In genomic region chr4:138748369-138749072, GRCm38 (mm10) we compare ENCODE assay signal across 9 mouse cellular contexts. TPM values are rescaled to one million over a fixed set of nuclear protein-coding genes. Genes with fewer than 3 reads are reported as not detected.
DNase-seq lines count a peak whose midpoint lies in the region; ATAC-seq and TF ChIP-seq lines count a peak whose summit lies in the region.
"Had no signal": no experiment of that assay in that cellular context is flagged by ENCODE, and none has a peak within 500 bp of the region (broad histone marks: within the 10 kb centered on the region; RNA-seq: fewer than 3 reads in every experiment).

No protein-coding gene starts in this region.

- TF ChIP-seq CTCF in liver, embryonic 14.5 days (IDR thresholded peaks at IDR 0.05; ENCODE audit: low read depth): peak; percentile 60
- peak; percentile 15; the same call in 1 of the 2 replicates for TF ChIP-seq CTCF in embryonic fibroblast, embryonic 13.5 days (IDR thresholded peaks at IDR 0.05; ENCODE audit: borderline replicate concordance, insufficient read depth, low read length)

- no peak overlapping the region for H3K9ac ChIP-seq in liver, embryonic 14.5 days (replicated peaks)
- no peak overlapping the region for H3K9ac ChIP-seq in intestine, embryonic 16.5 days (ENCODE audit: low read depth, low read length)
- no peak overlapping the region for H3K9ac ChIP-seq in limb, embryonic 15.5 days
- H3K9ac ChIP-seq: limb, embryonic 13.5 days had no signal

- TF ChIP-seq EP300 in liver, embryonic 14.5 days (IDR thresholded peaks at IDR 0.05; ENCODE audit: low read depth): no peak

- H3K4me1 ChIP-seq in liver, embryonic 14.5 days (replicated peaks; ENCODE audit: control insufficient read depth in 2 of 2, insufficient read depth in 2 of 2, low read length in 1 of 2): no peaks in the 10 kb centered on the region
- no peaks in the 10 kb centered on the region for H3K4me1 ChIP-seq in embryonic fibroblast, embryonic 13.5 days (ENCODE audit: control insufficient read depth, insufficient read depth, low read length)
- H3K4me1 ChIP-seq in intestine, embryonic 16.5 days (ENCODE audit: control insufficient read depth, insufficient read depth, low read length): peaks cover 2% of the 10 kb centered on the region; the same call in 1 of the 2 replicates
- H3K4me1 ChIP-seq in limb, embryonic 15.5 days: no peaks in the 10 kb centered on the region

- 34% methylated on average over 8 of the region's 8 CpGs for WGBS in liver, embryonic 14.5 days (ENCODE audit: insufficient replicate concordance)
- 47% methylated on average over 8 of the region's 8 CpGs for WGBS in intestine, embryonic 16.5 days
- 60% methylated on average over 8 of the region's 8 CpGs for WGBS in limb, embryonic 15.5 days

- no peak for ATAC-seq in liver, embryonic 14.5 days (ENCODE audit: insufficient read depth)
- ATAC-seq in intestine, embryonic 16.5 days: 0 out of 2 replicates have a peak, but pooled peaks have one; percentile 36
- ATAC-seq in limb, embryonic 15.5 days (ENCODE audit: insufficient number of reproducible peaks, low FRiP score, low TSS enrichment, low read depth): peak; percentile 11; the same call in 1 of the 2 replicates

- no peak overlapping the region for H3K27ac ChIP-seq in liver, embryonic 14.5 days
- no peak overlapping the region for H3K27ac ChIP-seq in embryonic fibroblast, embryonic 13.5 days (ENCODE audit: insufficient read depth, low read length)
- no peak overlapping the region for H3K27ac ChIP-seq in intestine, embryonic 16.5 days (ENCODE audit: low read length)
- no peak overlapping the region for H3K27ac ChIP-seq in limb, embryonic 15.5 days
- H3K27ac ChIP-seq: limb, embryonic 13.5 days had no signal

- no peaks in the 10 kb centered on the region for H3K36me3 ChIP-seq in liver, embryonic 14.5 days (replicated peaks; ENCODE audit: control insufficient read depth, insufficient read depth, low read depth)
- no peaks in the 10 kb centered on the region for H3K36me3 ChIP-seq in intestine, embryonic 16.5 days (ENCODE audit: control insufficient read depth, insufficient read depth, low read length)
- no peaks in the 10 kb centered on the region for H3K36me3 ChIP-seq in limb, embryonic 15.5 days
- H3K36me3 ChIP-seq: limb, embryonic 13.5 days had no signal

- TF ChIP-seq POLR2A in embryonic fibroblast, embryonic 13.5 days (IDR thresholded peaks at IDR 0.05; ENCODE audit: low read depth, low read length): no peak

- H3K4me2 ChIP-seq in liver, embryonic 14.5 days (ENCODE audit: low read depth): no peak overlapping the region
- H3K4me2 ChIP-seq in intestine, embryonic 16.5 days (ENCODE audit: low read depth, low read length): no peak overlapping the region
- H3K4me2 ChIP-seq in limb, embryonic 15.5 days: no peak overlapping the region
- H3K4me2 ChIP-seq: limb, embryonic 13.5 days had no signal

- H3K27me3 ChIP-seq in liver, embryonic 14.5 days (ENCODE audit: control insufficient read depth, insufficient read depth, low read length): no peaks in the 10 kb centered on the region
- H3K27me3 ChIP-seq in intestine, embryonic 16.5 days (replicated peaks; ENCODE audit: control insufficient read depth, insufficient read depth, low read length): no peaks in the 10 kb centered on the region
- H3K27me3 ChIP-seq in limb, embryonic 15.5 days: no peaks in the 10 kb centered on the region

- H3K4me3 ChIP-seq in liver, embryonic 14.5 days (ENCODE audit: insufficient read depth in 1 of 2, low read depth in 2 of 2, low read length in 2 of 2): no peak overlapping the region
- H3K4me3 ChIP-seq in embryonic fibroblast, embryonic 13.5 days (ENCODE audit: insufficient read depth, low read length): no peak overlapping the region
- no peak overlapping the region for H3K4me3 ChIP-seq in intestine, embryonic 16.5 days (ENCODE audit: low read length)
- H3K4me3 ChIP-seq in limb, embryonic 15.5 days: no peak overlapping the region
- H3K4me3 ChIP-seq: limb, embryonic 13.5 days had no signal

- DNase-seq in liver, embryonic 14.5 days (ENCODE audit: low read depth in 3 of 3, low spot score in 3 of 3): no peak
- DNase-seq in liver (no peak), adipocyte (ENCODE audit: low spot score) (peak; percentile 37)
- peak; percentile 46 for DNase-seq in retina, postnatal 7 days (ENCODE audit: low read depth, low spot score)
- DNase-seq in natural killer cell, adult 2 months (ENCODE audit: low spot score in 2 of 2): no peak

- H3K9me3 ChIP-seq in liver, embryonic 14.5 days (ENCODE audit: control insufficient read depth, low read length): no peaks in the 10 kb centered on the region
- no peaks in the 10 kb centered on the region for H3K9me3 ChIP-seq in intestine, embryonic 16.5 days (ENCODE audit: control insufficient read depth, low read length)
- H3K9me3 ChIP-seq in limb, embryonic 15.5 days: no peaks in the 10 kb centered on the region
- H3K9me3 ChIP-seq: limb, embryonic 13.5 days had no signal

RNA-seq across cellular contexts. Expression of gene Pla2g2f, which starts 8.9 kb away (rescaled TPM):
- 0.02 TPM in 2 replicates for polyA plus RNA-seq in liver, embryonic 14.5 days (2012; rRNA removed)
- not detected in 2 replicates for polyA plus RNA-seq in liver, embryonic 14.5 days (2014; fragmentation: Nextera tagmentation; extraction: Ambion mirVana)
- polyA plus RNA-seq in embryonic fibroblast, embryonic 13.5 days (2011; ENCODE audit: insufficient read length, low read depth, missing spikeins): not detected in 2 replicates
- 2.3 and 2.7 TPM in 2 replicates for polyA plus RNA-seq in intestine, embryonic 16.5 days (2015; fragmentation: Nextera tagmentation; extraction: Ambion mirVana)
- polyA plus RNA-seq in limb, embryonic 15.5 days (2015; fragmentation: Nextera tagmentation; extraction: Ambion mirVana): 60.8 and 64.7 TPM in 2 replicates

RNA-seq across cellular contexts. Expression of gene Ubxn10, which starts 11.6 kb away (rescaled TPM):
- polyA plus RNA-seq in liver, embryonic 14.5 days (2012; rRNA removed): 0.04 and 0.06 TPM in 2 replicates
- 0.09 and 0.11 TPM in 2 replicates for polyA plus RNA-seq in liver, embryonic 14.5 days (2014; fragmentation: Nextera tagmentation; extraction: Ambion mirVana)
- not detected in 2 replicates for polyA plus RNA-seq in embryonic fibroblast, embryonic 13.5 days (2011; ENCODE audit: insufficient read length, low read depth, missing spikeins)
- 1.3 and 1.5 TPM in 2 replicates for polyA plus RNA-seq in intestine, embryonic 16.5 days (2015; fragmentation: Nextera tagmentation; extraction: Ambion mirVana)
- polyA plus RNA-seq in limb, embryonic 15.5 days (2015; fragmentation: Nextera tagmentation; extraction: Ambion mirVana): 0.43 and 0.54 TPM in 2 replicates

RNA-seq across cellular contexts. Expression of gene Pla2g2c, which starts 23.9 kb away (rescaled TPM):
- polyA plus RNA-seq in liver, embryonic 14.5 days (2012; rRNA removed): 0.01 TPM in 1 of 2 replicates, not detected in the other
- polyA plus RNA-seq in liver, embryonic 14.5 days (2014; fragmentation: Nextera tagmentation; extraction: Ambion mirVana): not detected in 2 replicates
- polyA plus RNA-seq in embryonic fibroblast, embryonic 13.5 days (2011; ENCODE audit: insufficient read length, low read depth, missing spikeins): not detected in 2 replicates
- polyA plus RNA-seq in intestine, embryonic 16.5 days (2015; fragmentation: Nextera tagmentation; extraction: Ambion mirVana): 0.13 and 0.16 TPM in 2 replicates
- 0.24 TPM in 1 of 2 replicates, not detected in the other for polyA plus RNA-seq in limb, embryonic 15.5 days (2015; fragmentation: Nextera tagmentation; extraction: Ambion mirVana)

RNA-seq across cellular contexts. Expression of gene Pla2g2d, which starts 27.0 kb away (rescaled TPM):
- polyA plus RNA-seq in liver, embryonic 14.5 days (2012; rRNA removed): not detected in 2 replicates
- polyA plus RNA-seq in liver, embryonic 14.5 days (2014; fragmentation: Nextera tagmentation; extraction: Ambion mirVana): not detected in 2 replicates
- not detected in 2 replicates for polyA plus RNA-seq in embryonic fibroblast, embryonic 13.5 days (2011; ENCODE audit: insufficient read length, low read depth, missing spikeins)
- 0.44 and 0.75 TPM in 2 replicates for polyA plus RNA-seq in intestine, embryonic 16.5 days (2015; fragmentation: Nextera tagmentation; extraction: Ambion mirVana)
- 0.26 and 0.51 TPM in 2 replicates for polyA plus RNA-seq in limb, embryonic 15.5 days (2015; fragmentation: Nextera tagmentation; extraction: Ambion mirVana)

Comparison
In these comparisons a context has a peak if more than half of its experiments do, and no peak if none do; other contexts are left out.
1. DNase-seq: peak in adipocyte (single experiment) and retina, postnatal 7 days (single experiment); none in liver, embryonic 14.5 days (0 of 3), liver (single experiment) and natural killer cell, adult 2 months (0 of 2).
2. RNA of gene Pla2g2f, which starts 8.9 kb away (polyA plus RNA-seq): 60.8 to 64.7 TPM in limb, embryonic 15.5 days; 2.3 to 2.7 TPM in intestine, embryonic 16.5 days, 0.02 TPM in liver, embryonic 14.5 days and not detected in embryonic fibroblast, embryonic 13.5 days; every median in the first group is over 10 times any median in the second.